Mouse (Mus musculus) lung, embryonic 15.5 days (tissue): ENCODE measurements around the gene Gdf3. TPM values are rescaled to one million over a fixed set of nuclear protein-coding genes. Genes with fewer than 3 reads are reported as not detected.
"Not testable (repeated sequence)": the region's sequence is repeated elsewhere in the genome, so short reads cannot be mapped to it uniquely, and the experiment has no call there.

ENCODE experiments used
- ATAC-seq: fragments of 200-750 bp; cut with Nextera tagmentation; 2 replicates; pipeline ENCODE4 v1.8.0; 2017; ENCODE audit warnings: moderate number of reproducible peaks, borderline replicate concordance; ENCODE audit not compliant: low FRiP score, low TSS enrichment; ENCODE audit errors: extremely low read depth
- H3K27ac ChIP-seq: fragments of 300-500 bp; sonication (generic); 2 replicates; pipeline ENCODE4 v1.5.1; 2015; ENCODE audit warnings: moderate library complexity, mild to moderate bottlenecking, inconsistent platforms
- H3K27me3 ChIP-seq: fragments of 300-500 bp; sonication (generic); 2 replicates; pipeline ENCODE4 v1.6.1; 2015; ENCODE audit warnings: inconsistent platforms
- H3K36me3 ChIP-seq: fragments of 300-500 bp; sonication (generic); 2 replicates; pipeline ENCODE4 v1.6.1; 2015; ENCODE audit warnings: inconsistent platforms
- H3K4me1 ChIP-seq: fragments of 300-500 bp; sonication (generic); 2 replicates; pipeline ENCODE4 v1.6.1; 2015; ENCODE audit warnings: inconsistent platforms
- H3K4me2 ChIP-seq: fragments of 300-500 bp; sonication (generic); 2 replicates; pipeline ENCODE4 v1.6.1; 2015; ENCODE audit warnings: inconsistent platforms, mild to moderate bottlenecking, moderate library complexity
- H3K4me3 ChIP-seq: fragments of 300-500 bp; sonication (generic); 2 replicates; pipeline ENCODE4 v1.5.1; 2015; ENCODE audit warnings: mild to moderate bottlenecking, inconsistent platforms
- H3K9ac ChIP-seq: fragments of 300-500 bp; sonication (generic); 2 replicates; pipeline ENCODE4 v1.6.1; 2015; ENCODE audit warnings: inconsistent platforms
- H3K9me3 ChIP-seq: fragments of 300-500 bp; sonication (generic); 2 replicates; pipeline ENCODE4 v1.6.1; 2016; ENCODE audit warnings: inconsistent platforms
- WGBS: fragments of 180-500 bp; shearing (Covaris S2); methylation state at CpG from one replicate; pipeline ENCODE4 v1.1.7; 2015; 5-methylcytosine and 5-hydroxymethylcytosine counted together
- polyA plus RNA-seq: library from polyadenylated mRNA; unstranded; fragments of >200 nt; fragmentation: Nextera tagmentation; extraction: Ambion mirVana; gene quantifications from 2 replicates; pipeline ENCODE4 v1.2.1, GENCODE M21; 2015

Gdf3 gene
- polyA plus RNA-seq, 1 experiment from 2014 or later: not detected

- H3K27ac ChIP-seq: no peak overlapping the region
- no peak overlapping the region for H3K4me2 ChIP-seq
- no peaks in the 10 kb centered on the region for H3K36me3 ChIP-seq
- no peaks in the 10 kb centered on the region for H3K4me1 ChIP-seq
- no peak for ATAC-seq
- H3K9me3 ChIP-seq: no peaks in the 10 kb centered on the region
- no peaks in the 10 kb centered on the region for H3K27me3 ChIP-seq
- no peak overlapping the region for H3K9ac ChIP-seq
- WGBS: 77% methylated on average over 13 of the region's 13 CpGs
- H3K4me3 ChIP-seq: no peak overlapping the region
These were observed 18.7 kb downstream of the Gdf3 start for GRCm38 (mm10) chr6:122591027-122591758.

DNA sequence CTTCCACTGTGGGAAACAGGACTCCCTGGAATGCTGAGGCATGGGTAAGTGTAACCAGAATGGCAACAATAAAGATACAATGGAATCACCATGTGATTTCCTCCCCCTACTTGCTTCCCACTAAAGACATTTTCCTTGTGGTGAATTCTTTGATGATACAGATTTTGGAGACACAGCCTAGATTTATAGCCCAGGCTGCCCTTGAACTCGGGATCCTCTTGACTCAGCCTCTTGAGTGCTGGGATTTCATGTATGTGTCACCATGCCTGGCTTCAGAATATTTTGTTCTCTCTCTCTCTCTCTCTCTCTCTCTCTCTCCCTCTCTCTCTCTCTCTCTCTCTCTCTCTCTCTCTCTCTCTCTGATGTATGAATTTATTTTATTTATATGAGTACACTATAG is 30.8 kb downstream of the Gdf3 start:
- Histone ChIP-seq H3K36me3 (no peaks in the 10 kb centered on the region), H3K4me2 (no peak overlapping the region), H3K9ac (no peak overlapping the region), H3K27me3 (no peaks in the 10 kb centered on the region), H3K4me1 (no peaks in the 10 kb centered on the region), H3K4me3 (no peak overlapping the region), H3K27ac (no peak overlapping the region), H3K9me3 (no peaks in the 10 kb centered on the region)
- WGBS: 53% methylated on average over 1 of the region's 1 CpGs
- ATAC-seq: no peak

- WGBS: 85% methylated on average over 3 of the region's 3 CpGs
- Histone ChIP-seq H3K4me1 (no peaks in the 10 kb centered on the region), H3K27me3 (no peaks in the 10 kb centered on the region), H3K4me3 (no peak overlapping the region), H3K27ac (no peak overlapping the region), H3K36me3 (no peaks in the 10 kb centered on the region), H3K4me2 (no peak overlapping the region), H3K9me3 (no peaks in the 10 kb centered on the region), H3K9ac (no peak overlapping the region)
- no peak for ATAC-seq
These were observed 32.9 kb downstream of the Gdf3 start for GRCm38 (mm10) chr6:122577030-122577429.

DNA sequence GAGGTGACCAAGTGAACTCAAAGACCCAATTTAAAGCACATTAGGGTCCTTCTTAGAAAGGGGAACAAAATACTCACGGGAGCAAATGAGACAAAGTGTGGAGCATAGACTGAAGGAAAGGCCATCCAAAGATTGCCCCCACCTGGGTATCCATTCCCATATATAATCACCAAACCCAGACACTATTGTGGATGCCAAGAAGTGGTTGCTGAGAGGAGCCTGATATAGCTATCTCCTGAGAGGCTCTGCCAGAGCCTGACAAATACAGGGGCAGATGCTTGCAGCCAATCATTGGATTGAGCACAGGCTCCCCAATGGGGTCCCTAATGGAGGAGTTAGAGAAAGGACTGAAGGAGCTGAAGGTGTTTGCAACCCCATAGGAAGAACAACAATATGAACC is 34.9 kb downstream of the Gdf3 start:
- H3K9ac ChIP-seq, H3K27ac ChIP-seq, H3K4me2 ChIP-seq, H3K4me3 ChIP-seq, H3K27me3 ChIP-seq, H3K4me1 ChIP-seq, H3K9me3 ChIP-seq, H3K36me3 ChIP-seq, ATAC-seq: not testable (repeated sequence)
- WGBS: 84% methylated on average over 1 of the region's 1 CpGs

DNA sequence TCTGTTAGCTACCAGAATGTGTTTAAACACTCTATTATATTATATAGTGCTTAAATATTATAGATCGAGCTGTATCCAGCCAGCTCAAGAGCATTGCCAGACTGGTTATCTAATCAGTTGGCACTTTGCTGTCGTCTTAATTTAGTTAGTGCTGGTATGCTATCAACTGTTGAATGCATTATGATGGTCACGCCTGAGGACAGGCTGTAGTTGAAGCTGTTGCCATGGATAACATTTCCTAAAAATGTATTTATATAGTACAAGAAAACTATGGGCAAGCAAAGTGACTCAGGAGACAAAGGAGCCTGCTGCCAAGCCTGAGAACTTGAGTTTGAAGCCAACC is 38.3 kb downstream of the Gdf3 start:
- H3K4me1 ChIP-seq: no peaks in the 10 kb centered on the region
- no peaks in the 10 kb centered on the region for H3K9me3 ChIP-seq
- no peak overlapping the region for H3K9ac ChIP-seq
- H3K4me3 ChIP-seq: no peak overlapping the region
- no peaks in the 10 kb centered on the region for H3K27me3 ChIP-seq
- no peak for ATAC-seq
- WGBS: 57% methylated on average over 3 of the region's 3 CpGs
- no peak overlapping the region for H3K4me2 ChIP-seq
- H3K27ac ChIP-seq: no peak overlapping the region
- H3K36me3 ChIP-seq: no peaks in the 10 kb centered on the region

GRCm38 (mm10) chr6:122570695-122571616 is 38.9 kb downstream of the Gdf3 start:
- 42% methylated on average over 8 of the region's 8 CpGs for WGBS

DNA sequence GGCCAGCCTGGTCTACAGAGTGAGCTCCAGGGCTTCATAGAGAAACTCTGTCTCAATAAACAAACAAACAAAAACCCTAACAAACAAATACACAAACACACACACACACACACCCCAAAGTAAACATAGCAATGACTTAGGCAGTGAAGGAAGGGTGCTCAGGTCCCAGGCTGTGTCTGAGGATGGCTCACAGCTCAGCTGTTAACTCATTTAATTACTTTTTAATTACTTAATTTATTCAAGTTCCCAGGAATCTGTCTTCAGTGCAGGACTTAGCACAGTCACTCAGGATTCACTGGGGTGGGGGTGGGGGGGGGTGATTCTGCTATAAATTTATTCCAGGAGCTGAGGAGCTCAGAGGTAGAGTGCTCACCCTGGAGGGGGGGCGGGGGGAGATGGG is 40.1 kb downstream of the Gdf3 start:
- H3K4me1 ChIP-seq: no peaks in the 10 kb centered on the region
- H3K4me2 ChIP-seq: no peak overlapping the region
- no peak overlapping the region for H3K4me3 ChIP-seq
- no peak for ATAC-seq
- H3K9me3 ChIP-seq: no peaks in the 10 kb centered on the region
- no peaks in the 10 kb centered on the region for H3K36me3 ChIP-seq
- H3K9ac ChIP-seq: no peak overlapping the region
- 64% methylated on average over 1 of the region's 1 CpGs for WGBS
- no peaks in the 10 kb centered on the region for H3K27me3 ChIP-seq
- H3K27ac ChIP-seq: no peak overlapping the region

More at GRCm38 (mm10) chr6:122570695-122571616, 38.9 kb downstream of the Gdf3 start:
- no peaks in the 10 kb centered on the region for H3K27me3 ChIP-seq
- no peak overlapping the region for H3K4me3 ChIP-seq
- no peak overlapping the region for H3K4me2 ChIP-seq
- H3K4me1 ChIP-seq: no peaks in the 10 kb centered on the region
- no peaks in the 10 kb centered on the region for H3K36me3 ChIP-seq
- no peak overlapping the region for H3K27ac ChIP-seq
- H3K9me3 ChIP-seq: no peaks in the 10 kb centered on the region
- ATAC-seq: no peak
- no peak overlapping the region for H3K9ac ChIP-seq

DNA sequence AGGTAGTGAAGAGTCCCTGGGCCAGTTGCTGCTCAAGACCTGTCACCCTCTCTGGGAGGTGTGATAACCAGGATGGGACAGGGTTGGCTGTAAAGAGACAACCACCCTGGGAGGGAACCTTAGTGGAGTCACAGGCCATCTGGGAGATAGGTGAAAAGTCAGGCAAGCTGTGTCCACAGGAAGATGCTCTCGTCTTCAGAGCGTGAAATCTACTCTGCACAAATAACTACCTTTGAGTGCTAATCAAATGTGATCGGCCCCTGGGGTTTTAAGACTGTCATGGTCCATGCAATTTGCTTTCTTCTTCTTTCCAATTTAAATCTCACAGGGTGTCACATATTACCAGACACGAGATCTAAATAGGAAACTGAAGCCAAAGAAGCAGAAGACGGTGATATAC is 40.8 kb downstream of the Gdf3 start:
- ATAC-seq: no peak

DNA sequence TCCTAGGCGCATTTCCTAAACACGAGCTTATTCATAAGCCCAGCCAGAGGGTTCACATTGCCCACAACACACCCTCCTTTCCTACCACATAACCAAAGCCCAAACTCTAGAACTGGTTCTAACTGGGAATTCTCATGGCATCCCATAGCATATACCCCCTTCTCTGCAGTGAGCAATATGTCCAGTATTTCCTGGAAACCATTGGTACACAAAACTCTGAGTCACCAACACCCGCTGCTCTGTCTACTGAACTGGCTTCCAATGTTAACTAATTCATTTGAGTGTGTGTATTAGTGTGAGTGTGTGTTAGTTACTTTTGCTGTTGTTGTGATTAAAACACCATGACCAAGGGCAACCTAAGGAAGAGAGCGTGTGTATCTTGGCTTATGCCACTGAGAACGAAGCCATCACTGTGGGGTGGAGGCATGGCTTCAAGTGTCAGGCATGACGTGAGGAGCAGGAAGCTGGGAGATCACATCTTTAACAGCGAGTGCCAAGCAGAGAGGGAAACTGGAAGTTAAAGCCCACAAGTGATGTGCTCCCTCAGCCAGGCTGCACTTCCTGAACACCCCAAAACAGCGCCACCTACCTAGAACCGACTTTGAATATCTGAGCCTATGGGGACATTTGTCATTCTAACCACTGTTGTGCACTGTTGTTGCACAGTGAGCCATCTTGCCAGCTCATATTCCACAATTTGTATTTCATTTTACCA is 44.7 kb downstream of the Gdf3 start:
- H3K4me2 ChIP-seq: no peak overlapping the region
- WGBS: 82% methylated on average over 9 of the region's 9 CpGs
- peaks cover 8% of the 10 kb centered on the region; the same call in 1 of the 2 replicates for H3K27me3 ChIP-seq
- H3K4me1 ChIP-seq: no peaks in the 10 kb centered on the region
- no peak overlapping the region for H3K4me3 ChIP-seq
- H3K36me3 ChIP-seq: no peaks in the 10 kb centered on the region
- no peak overlapping the region for H3K27ac ChIP-seq
- no peak overlapping the region for H3K9ac ChIP-seq
- no peak for ATAC-seq
- H3K9me3 ChIP-seq: no peaks in the 10 kb centered on the region

More for the DNA sequence above, 40.8 kb downstream of the Gdf3 start:
- 64% methylated on average over 5 of the region's 5 CpGs for WGBS
- Histone ChIP-seq H3K4me2 (no peak overlapping the region), H3K9ac (no peak overlapping the region), H3K27me3 (no peaks in the 10 kb centered on the region), H3K9me3 (no peaks in the 10 kb centered on the region), H3K4me1 (no peaks in the 10 kb centered on the region), H3K27ac (no peak overlapping the region), H3K36me3 (no peaks in the 10 kb centered on the region), H3K4me3 (no peak overlapping the region)

DNA sequence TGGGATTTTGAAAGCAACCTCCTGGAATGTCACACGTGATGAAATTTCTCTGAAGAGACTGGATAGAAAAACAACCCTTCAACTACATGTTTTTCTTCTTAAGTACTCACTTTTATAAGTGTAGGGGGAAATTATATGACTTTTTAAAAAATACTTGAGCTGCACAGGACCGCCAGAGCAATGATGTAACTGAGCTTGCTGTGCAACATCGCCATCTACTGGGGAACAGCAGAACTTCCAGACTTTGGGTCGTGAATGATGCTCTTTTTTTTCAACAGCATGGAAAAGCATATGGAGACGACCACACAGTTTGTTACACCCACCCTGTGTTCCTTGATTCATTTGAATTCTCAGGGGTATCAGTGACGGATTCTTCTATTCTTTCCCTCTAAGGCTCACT is 47.4 kb downstream of the Gdf3 start:
- peak; percentile 32; the same call in 1 of the 2 replicates for ATAC-seq
- H3K36me3 ChIP-seq: no peaks in the 10 kb centered on the region
- no peak overlapping the region for H3K4me3 ChIP-seq
- H3K4me2 ChIP-seq: 0 out of 2 replicates have a peak overlapping the region, but pooled peaks have one; percentile 2
- H3K9me3 ChIP-seq: no peaks in the 10 kb centered on the region
- H3K27me3 ChIP-seq: peaks cover 8% of the 10 kb centered on the region; the same call in 1 of the 2 replicates
- no peak overlapping the region for H3K9ac ChIP-seq
- no peaks in the 10 kb centered on the region for H3K4me1 ChIP-seq
- 3% methylated on average over 6 of the region's 6 CpGs for WGBS
- H3K27ac ChIP-seq: no peak overlapping the region

GRCm38 (mm10) chr6:122561005-122561404 is 48.9 kb downstream of the Gdf3 start:
- peaks cover 8% of the 10 kb centered on the region; the same call in 1 of the 2 replicates for H3K27me3 ChIP-seq
- no peak for ATAC-seq
- no peak overlapping the region for H3K9ac ChIP-seq
- H3K27ac ChIP-seq: no peak overlapping the region
- no peak overlapping the region for H3K4me3 ChIP-seq
- no peaks in the 10 kb centered on the region for H3K9me3 ChIP-seq
- no peaks in the 10 kb centered on the region for H3K36me3 ChIP-seq
- 74% methylated on average over 20 of the region's 20 CpGs for WGBS
- no peak overlapping the region for H3K4me2 ChIP-seq
- 0 out of 2 replicates have a peak, but pooled peaks cover 3% of the 10 kb centered on the region for H3K4me1 ChIP-seq
